Mouse (Mus musculus) hematopoietic stem cell, adult 5-6 weeks (primary cell): Measurements from ENCODE around the gene Ufd1. TPM values are rescaled to one million over a fixed set of nuclear protein-coding genes. Genes with fewer than 3 reads are reported as not detected.
A peak's percentile ranks its signal among the peaks of the same experiment; 100 is the strongest.
"Not testable (repeated sequence)": the region's sequence is repeated elsewhere in the genome, so short reads cannot be mapped to it uniquely, and the experiment has no call there.

Experiments used
- ATAC-seq, 2 experiments: fragments of 125-278 bp in 1 of 2; replicated peaks in 1 of 2; 2 replicates each; pipeline ENCODE4 v1.8.0; 2016 to 2017; ENCODE audit warnings: inconsistent platforms in 2 of 2, mild to moderate bottlenecking in 2 of 2, moderate number of reproducible peaks in 2 of 2, low read depth in 1 of 2, moderate TSS enrichment in 1 of 2; ENCODE audit not compliant: low FRiP score in 2 of 2, poor library complexity in 2 of 2, severe bottlenecking in 2 of 2, insufficient read depth in 1 of 2, low TSS enrichment in 1 of 2
- total RNA-seq: library from RNA; stranded (forward); fragments of 172-1452, 232-1000 nt; gene quantifications from 2 replicates; pipeline ENCODE4 v1.2.3, GENCODE M21; 2017

Gene Ufd1
- total RNA-seq, 1 experiment from 2014 or later, result 82.8 TPM

- ATAC-seq, result no peak
Measured at GRCm38 (mm10) chr16:18796645-18797044, 14.9 kb upstream of the Ufd1 start.

GRCm38 (mm10) chr16:18798151-18798550, 13.4 kb upstream of the Ufd1 start:
- ATAC-seq, result no peak

GRCm38 (mm10) chr16:18798841-18799240, 12.7 kb upstream of the Ufd1 start:
- ATAC-seq, result peak; percentile 32 to 64; a peak in 2 of 4 replicates

GRCm38 (mm10) chr16:18805746-18806145, 5.8 kb upstream of the Ufd1 start:
- ATAC-seq, result no peak

GRCm38 (mm10) chr16:18809001-18809400, 2.6 kb upstream of the Ufd1 start:
- ATAC-seq, result no peak

- ATAC-seq, result 0 out of 4 replicates have a peak, but pooled peaks of 1 of the 2 experiments have one; percentile 6
Measured at GRCm38 (mm10) chr16:18811032-18811431, 547 bp upstream of the Ufd1 start.

GRCm38 (mm10) chr16:18812385-18812910, 869 bp downstream of the Ufd1 start:
- ATAC-seq, result no peak

GRCm38 (mm10) chr16:18822356-18822755, 10.8 kb downstream of the Ufd1 start:
- ATAC-seq, result no peak

- no peak for ATAC-seq
Measured at GRCm38 (mm10) chr16:18822925-18823324, 11.3 kb downstream of the Ufd1 start.

GRCm38 (mm10) chr16:18828630-18829029, 17.1 kb downstream of the Ufd1 start:
- ATAC-seq, result no peak

GRCm38 (mm10) chr16:18829102-18829501, 17.5 kb downstream of the Ufd1 start:
- ATAC-seq, result no peak

- ATAC-seq, result no peak
Measured at GRCm38 (mm10) chr16:18833486-18833885, 21.9 kb downstream of the Ufd1 start.

- ATAC-seq, result no peak
Measured at GRCm38 (mm10) chr16:18836073-18836467, 24.5 kb downstream of the Ufd1 start.

GRCm38 (mm10) chr16:18836468-18837208, 25.1 kb downstream of the Ufd1 start, which contains the start of the genes 2510002D24Rik and Gm28539:
Gene 2510002D24Rik, plus strand, starts transcription at chr16:18836578.
Gene Gm28539, plus strand, starts transcription at chr16:18836584.
- ATAC-seq, result peak; percentile 99

- ATAC-seq, result no peak
Measured at GRCm38 (mm10) chr16:18838346-18838745, 26.8 kb downstream of the Ufd1 start.

GRCm38 (mm10) chr16:18846301-18846820, 34.8 kb downstream of the Ufd1 start:
- no peak for ATAC-seq

- not testable (repeated sequence) for ATAC-seq
Measured at GRCm38 (mm10) chr16:18849521-18850190, 38.1 kb downstream of the Ufd1 start.

GRCm38 (mm10) chr16:18858551-18858950, 47.0 kb downstream of the Ufd1 start:
- ATAC-seq, result peak; percentile 32 to 48; a peak in 2 of 4 replicates
